Mouse (Mus musculus) lung, embryonic 16.5 days (tissue): Measurements from ENCODE around the gene Gp9. TPM values are rescaled to one million over a fixed set of nuclear protein-coding genes. Genes with fewer than 3 reads are reported as not detected.
A peak's percentile ranks its signal among the peaks of the same experiment; 100 is the strongest.

Experiments
- ATAC-seq: fragments of 200-750 bp; cut with Nextera tagmentation; 2 replicates; pipeline ENCODE4 v1.8.0; 2017; ENCODE audit warnings: low read depth, mild to moderate bottlenecking, moderate library complexity
- H3K27ac ChIP-seq: fragments of 300-500 bp; sonication (generic); 2 replicates; pipeline ENCODE4 v1.5.1; 2014; ENCODE audit warnings: mild to moderate bottlenecking, control low read depth, low read length
- H3K27me3 ChIP-seq: fragments of 300-500 bp; sonication (generic); 2 replicates; pipeline ENCODE4 v1.6.1; 2014; ENCODE audit warnings: low read depth, low read length, mixed read lengths; ENCODE audit not compliant: control insufficient read depth, insufficient read depth
- H3K36me3 ChIP-seq: fragments of 300-500 bp; sonication (generic); 2 replicates; pipeline ENCODE4 v1.6.1; 2014; ENCODE audit warnings: low read length; ENCODE audit not compliant: control insufficient read depth, insufficient read depth
- H3K4me1 ChIP-seq: fragments of 300-500 bp; sonication (generic); replicated peaks from 2 replicates; pipeline ENCODE4 v1.6.1; 2014; ENCODE audit warnings: low read length, mixed read lengths; ENCODE audit not compliant: control insufficient read depth, insufficient read depth
- H3K4me2 ChIP-seq: fragments of 300-500 bp; sonication (generic); 2 replicates; pipeline ENCODE4 v1.6.1; 2014; ENCODE audit warnings: low read depth, low read length, control low read depth
- H3K4me3 ChIP-seq: fragments of 300-500 bp; sonication (generic); 2 replicates; pipeline ENCODE4 v1.5.1; 2014; ENCODE audit warnings: mild to moderate bottlenecking, low read length, control low read depth
- H3K9ac ChIP-seq: fragments of 300-500 bp; sonication (generic); 2 replicates; pipeline ENCODE4 v1.6.1; 2014; ENCODE audit warnings: low read length, control low read depth
- H3K9me3 ChIP-seq: fragments of 300-500 bp; sonication (generic); 2 replicates; pipeline ENCODE4 v1.6.1; 2016; ENCODE audit warnings: low read length; ENCODE audit not compliant: control insufficient read depth
- WGBS: fragments of 180-500 bp; shearing (Covaris S2); extraction: QIAGEN DNeasy Blood & Tissue Kit; methylation state at CpG from one replicate; pipeline ENCODE4 v1.1.7; 2014; 5-methylcytosine and 5-hydroxymethylcytosine counted together
- polyA plus RNA-seq: library from polyadenylated mRNA; unstranded; fragments of >200 nt; fragmentation: Nextera tagmentation; extraction: Ambion mirVana; gene quantifications from 2 replicates; pipeline ENCODE4 v1.2.1, GENCODE M21; 2015

Gp9 gene
- polyA plus RNA-seq, 1 experiment from 2014 or later = 3.4 TPM

DNA sequence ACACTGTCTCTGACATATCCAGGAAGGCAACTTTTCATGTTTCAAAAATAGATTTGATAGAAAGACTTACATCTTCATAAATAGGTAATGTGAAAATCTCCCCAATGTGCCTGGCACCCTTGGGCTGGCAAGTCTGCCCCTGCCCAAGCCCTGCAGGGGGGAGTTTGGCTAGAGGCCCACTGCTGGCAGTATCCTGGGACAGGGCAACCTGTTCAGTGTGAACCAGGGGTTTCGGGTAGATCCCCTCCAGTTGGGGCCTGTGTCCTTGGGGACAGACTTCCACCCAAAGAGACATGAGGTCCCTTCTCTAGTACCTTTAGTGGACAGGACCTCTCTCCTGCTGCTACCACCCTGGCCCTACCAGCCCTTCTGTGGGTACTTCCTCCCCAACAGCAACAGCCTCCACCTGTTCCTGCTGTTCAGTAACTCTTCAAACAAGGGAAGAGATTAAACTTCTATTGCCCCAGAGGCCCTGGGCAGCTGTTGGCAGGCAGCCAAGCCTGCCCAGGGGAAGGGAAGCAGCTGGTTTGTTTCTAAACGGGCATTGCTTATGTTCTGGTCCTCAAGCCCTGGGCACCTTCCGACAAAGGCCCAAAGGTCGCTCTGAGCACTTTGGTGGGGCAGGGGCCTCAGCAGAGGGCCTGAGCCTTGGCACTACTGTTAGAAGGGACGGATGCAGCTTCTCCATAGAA is 11.2 kb downstream of the Gp9 start:
- Histone ChIP-seq H3K27ac (peak overlapping the region; percentile 72), H3K27me3 (no peaks in the 10 kb centered on the region)
- 26% methylated on average over 5 of the region's 5 CpGs for WGBS

DNA sequence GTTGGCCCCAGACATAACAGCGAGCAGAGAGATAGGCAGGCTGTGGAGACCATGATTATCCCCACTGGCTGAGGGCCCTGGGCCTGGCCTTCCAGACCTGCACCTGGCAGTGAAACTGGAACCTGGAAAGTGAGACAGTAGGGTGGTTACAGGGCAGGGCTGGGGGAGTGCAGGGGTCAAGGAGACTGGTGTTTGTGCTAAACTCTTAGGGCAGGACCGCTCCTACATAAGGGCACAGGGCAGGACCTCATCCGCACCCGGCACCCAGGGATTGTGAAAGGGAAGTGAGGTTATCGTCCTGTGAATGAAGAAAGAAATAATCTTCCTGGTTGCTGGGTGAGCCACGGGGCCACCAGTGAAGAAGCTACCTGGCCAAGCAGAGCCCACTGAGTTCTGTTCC is 11.9 kb downstream of the Gp9 start:
- H3K36me3 ChIP-seq = peaks cover 9% of the 10 kb centered on the region
- H3K4me2 ChIP-seq = no peak overlapping the region
- H3K4me3 ChIP-seq = no peak overlapping the region
- H3K27ac ChIP-seq = peak overlapping the region; percentile 72
- no peaks in the 10 kb centered on the region for H3K9me3 ChIP-seq
- no peaks in the 10 kb centered on the region for H3K27me3 ChIP-seq
- ATAC-seq = no peak
- peak overlapping the region; percentile 36; the same call in 1 of the 2 replicates for H3K9ac ChIP-seq
- 93% methylated on average over 6 of the region's 6 CpGs for WGBS
- H3K4me1 ChIP-seq = peaks cover 12% of the 10 kb centered on the region

More for the DNA sequence above, 11.2 kb downstream of the Gp9 start:
- ATAC-seq = peak; percentile 68
- no peak overlapping the region for H3K4me2 ChIP-seq
- H3K4me1 ChIP-seq = peaks cover 12% of the 10 kb centered on the region
- no peak overlapping the region for H3K4me3 ChIP-seq
- peak overlapping the region; percentile 36 for H3K9ac ChIP-seq
- no peaks in the 10 kb centered on the region for H3K9me3 ChIP-seq
- peaks cover 9% of the 10 kb centered on the region for H3K36me3 ChIP-seq

DNA sequence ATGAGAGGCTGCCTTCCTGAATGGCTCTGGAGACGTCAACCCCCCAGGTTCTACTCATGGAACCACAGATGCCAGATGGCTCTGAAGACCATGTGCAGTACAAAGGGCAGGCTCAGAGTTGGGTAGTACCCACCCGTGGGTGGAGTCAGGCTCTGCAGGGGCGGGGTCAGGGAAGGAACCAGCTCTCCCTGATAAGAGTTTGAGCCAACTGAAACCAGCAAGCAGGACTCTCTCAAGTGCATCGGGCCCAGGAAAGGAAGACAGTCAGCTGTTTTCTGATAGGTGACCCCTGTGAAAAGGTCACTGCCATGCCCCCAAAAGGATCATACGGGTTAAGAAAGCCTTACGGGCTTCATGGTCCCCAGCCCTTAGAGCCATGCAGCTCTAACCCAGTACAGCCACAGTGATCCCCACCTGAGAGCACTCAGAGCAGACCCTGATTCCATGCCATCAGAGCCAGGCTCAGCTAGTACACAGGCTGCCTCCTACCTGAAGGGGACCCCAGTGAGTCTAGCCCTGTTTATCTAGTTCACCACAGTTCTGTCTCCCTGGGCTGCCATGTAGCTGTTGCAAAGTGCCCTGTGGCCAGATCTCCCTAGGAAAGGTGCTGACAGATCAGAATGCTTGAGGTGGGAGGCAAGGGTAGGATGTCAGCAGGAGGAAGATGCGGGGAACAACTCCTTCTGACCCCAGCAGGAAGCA is 13.1 kb downstream of the Gp9 start:
- 65% methylated on average over 7 of the region's 7 CpGs for WGBS
- no peak for ATAC-seq

DNA sequence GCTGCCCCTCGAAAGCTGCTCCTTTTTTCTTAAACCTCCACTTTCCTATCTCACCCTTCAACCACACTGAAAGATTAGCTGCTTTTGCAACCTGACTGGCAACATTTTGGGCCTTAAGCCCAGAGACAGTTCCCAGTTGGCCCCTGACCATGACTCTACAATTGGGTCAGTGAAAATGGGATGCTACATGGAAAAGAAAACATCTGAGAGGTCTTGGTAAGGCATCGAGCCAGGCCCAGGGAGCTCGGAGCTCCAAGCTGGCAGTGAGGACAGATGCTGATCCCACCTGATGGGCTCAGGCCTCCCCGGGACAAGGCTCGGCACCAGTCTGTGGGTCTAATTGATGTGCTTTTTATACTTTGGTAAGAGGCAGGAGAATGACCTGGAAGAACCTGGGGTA is 14.0 kb downstream of the Gp9 start:
- Histone ChIP-seq H3K4me1 (peaks cover 12% of the 10 kb centered on the region), H3K36me3 (peaks cover 9% of the 10 kb centered on the region), H3K27ac (no peak overlapping the region), H3K4me2 (no peak overlapping the region), H3K27me3 (no peaks in the 10 kb centered on the region), H3K4me3 (no peak overlapping the region), H3K9me3 (no peaks in the 10 kb centered on the region), H3K9ac (no peak overlapping the region)
- WGBS = 86% methylated on average over 5 of the region's 5 CpGs
- no peak for ATAC-seq

More for the DNA sequence above, 13.1 kb downstream of the Gp9 start:
- Histone ChIP-seq H3K9ac (no peak overlapping the region), H3K4me3 (no peak overlapping the region), H3K4me2 (no peak overlapping the region), H3K36me3 (peaks cover 9% of the 10 kb centered on the region), H3K27ac (no peak overlapping the region), H3K4me1 (peaks cover 12% of the 10 kb centered on the region), H3K9me3 (no peaks in the 10 kb centered on the region), H3K27me3 (no peaks in the 10 kb centered on the region)

DNA sequence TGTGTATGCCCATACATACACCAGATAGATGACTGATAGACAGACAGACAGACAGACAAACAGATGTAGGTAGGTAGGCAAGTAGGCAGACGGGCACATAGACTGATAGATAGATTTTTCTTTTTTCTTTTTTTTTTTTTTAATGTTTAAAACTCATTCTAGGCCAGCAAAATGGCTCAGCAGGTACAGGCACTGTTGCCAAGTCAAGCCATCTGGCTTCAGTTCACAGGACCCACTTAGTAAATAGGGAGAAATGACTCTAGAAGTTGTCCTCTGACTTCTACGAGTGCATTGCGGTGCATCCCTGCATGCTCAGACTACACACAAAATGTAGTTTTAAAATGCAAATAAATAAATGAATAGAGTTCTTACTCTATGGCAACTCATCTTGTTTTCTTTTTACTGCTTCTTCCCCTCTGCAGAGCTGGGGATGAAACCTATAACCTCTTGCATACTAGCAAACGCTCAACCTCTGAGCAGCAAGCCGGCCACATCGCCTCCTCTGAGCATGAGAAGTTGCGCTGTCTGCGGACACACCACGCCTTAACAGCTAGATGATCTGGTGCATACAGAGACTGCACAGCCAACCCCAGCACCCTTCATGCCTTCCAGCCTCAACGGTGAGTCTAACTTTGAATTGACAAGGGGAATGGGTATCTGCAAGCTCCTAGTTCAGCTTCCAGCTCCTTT is 16.1 kb downstream of the Gp9 start:
- Histone ChIP-seq H3K4me3 (no peak overlapping the region), H3K4me2 (no peak overlapping the region), H3K36me3 (peaks cover 9% of the 10 kb centered on the region), H3K4me1 (peaks cover 7% of the 10 kb centered on the region), H3K27me3 (no peaks in the 10 kb centered on the region), H3K27ac (no peak overlapping the region), H3K9me3 (no peaks in the 10 kb centered on the region), H3K9ac (no peak overlapping the region)
- 90% methylated on average over 10 of the region's 10 CpGs for WGBS
- no peak for ATAC-seq

DNA sequence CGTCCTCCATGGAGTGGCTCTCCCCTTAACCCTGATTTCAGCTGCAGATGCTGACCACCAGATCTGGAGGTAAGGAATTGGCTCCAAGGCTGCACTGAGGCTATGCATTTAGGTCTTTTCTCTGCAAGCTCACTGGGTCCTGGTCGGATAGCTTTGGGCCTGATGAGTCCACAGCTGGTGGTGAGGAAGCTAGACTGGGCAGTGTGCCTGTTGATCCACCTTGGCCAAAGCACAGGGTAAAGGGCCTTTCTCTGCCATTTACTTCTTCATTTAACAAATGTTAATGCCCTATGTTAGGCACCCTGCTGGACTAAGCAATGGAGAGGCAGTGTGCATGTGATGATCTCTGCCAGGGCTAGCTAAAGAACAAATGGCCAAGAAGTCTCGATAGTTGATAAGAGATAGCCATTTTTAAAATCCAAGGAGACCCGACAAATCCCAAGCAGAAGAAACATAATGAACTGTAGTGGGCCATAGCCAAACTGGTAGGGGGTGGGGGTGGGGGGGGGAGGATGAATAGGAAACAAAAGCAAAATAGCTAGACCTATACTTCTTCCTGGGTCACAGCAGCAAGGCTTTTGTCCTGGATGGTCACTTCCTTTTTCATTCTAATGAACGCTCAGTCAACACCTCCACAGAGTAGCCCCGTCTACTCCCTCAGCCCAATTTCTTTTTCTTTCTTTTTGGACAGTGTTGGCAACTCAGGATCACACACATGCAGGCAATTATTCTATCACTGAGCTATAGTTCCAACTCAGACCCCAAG is 17.7 kb downstream of the Gp9 start:
- no peaks in the 10 kb centered on the region for H3K27me3 ChIP-seq
- no peak overlapping the region for H3K27ac ChIP-seq
- no peak overlapping the region for H3K4me3 ChIP-seq
- H3K36me3 ChIP-seq = peaks cover 9% of the 10 kb centered on the region
- no peak for ATAC-seq
- H3K4me1 ChIP-seq = no peaks in the 10 kb centered on the region
- H3K9ac ChIP-seq = no peak overlapping the region
- no peak overlapping the region for H3K4me2 ChIP-seq
- WGBS = 73% methylated on average over 6 of the region's 6 CpGs
- H3K9me3 ChIP-seq = no peaks in the 10 kb centered on the region

DNA sequence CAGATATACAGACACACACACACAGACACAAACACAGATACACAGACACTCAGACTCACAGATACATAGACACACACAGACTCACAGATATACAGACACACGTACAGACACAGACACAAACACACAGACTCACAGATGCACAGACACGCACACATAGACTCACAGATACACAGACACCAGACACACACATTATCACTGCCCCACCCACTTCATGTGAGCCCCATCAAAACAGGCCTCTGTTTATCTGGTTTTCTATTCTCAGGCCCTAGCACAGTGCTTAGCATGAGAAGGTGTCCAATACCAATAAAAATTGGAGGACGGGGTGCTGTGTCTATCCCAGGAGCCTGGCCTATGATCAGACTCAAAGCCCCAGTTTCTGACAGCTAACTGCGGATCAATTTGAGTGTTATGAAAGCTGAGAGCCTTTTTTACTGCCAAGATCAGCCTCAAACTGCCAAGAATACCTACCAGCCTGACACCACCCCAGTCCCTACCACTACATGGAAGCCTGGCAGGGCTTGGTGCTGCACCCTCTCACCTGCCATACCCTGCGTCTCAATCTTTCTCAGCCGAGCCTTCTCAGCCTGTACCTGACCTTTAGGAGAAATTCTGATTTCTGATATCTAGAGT is 18.5 kb downstream of the Gp9 start:
- 85% methylated on average over 6 of the region's 6 CpGs for WGBS

DNA sequence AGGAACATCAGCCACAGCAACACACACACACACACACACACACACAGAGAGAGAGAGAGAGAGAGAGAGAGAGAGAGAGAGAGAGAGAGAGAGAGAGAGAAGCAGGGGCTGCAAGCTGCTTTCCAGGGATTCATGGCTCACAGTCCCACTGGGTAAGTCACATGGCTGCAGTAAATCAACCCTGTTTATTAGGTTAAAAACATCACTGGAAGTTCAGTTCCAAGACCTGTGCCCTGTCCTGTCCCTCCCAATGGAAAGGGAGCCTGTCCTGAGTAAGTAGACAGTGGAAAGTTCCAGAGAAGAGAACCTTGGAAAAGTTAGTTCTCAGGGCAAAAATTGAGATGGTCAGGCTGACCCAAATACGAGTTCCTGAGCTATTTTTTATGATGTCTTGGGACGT is 19.4 kb downstream of the Gp9 start:
- Histone ChIP-seq H3K9me3 (no peaks in the 10 kb centered on the region), H3K27me3 (no peaks in the 10 kb centered on the region), H3K4me2 (no peak overlapping the region), H3K36me3 (peaks cover 5% of the 10 kb centered on the region), H3K27ac (no peak overlapping the region), H3K4me3 (no peak overlapping the region), H3K4me1 (no peaks in the 10 kb centered on the region), H3K9ac (no peak overlapping the region)
- 27% methylated on average over 2 of the region's 2 CpGs for WGBS
- ATAC-seq = no peak

More for the DNA sequence above, 18.5 kb downstream of the Gp9 start:
- Histone ChIP-seq H3K4me1 (no peaks in the 10 kb centered on the region), H3K4me2 (no peak overlapping the region), H3K4me3 (no peak overlapping the region), H3K9ac (no peak overlapping the region), H3K27me3 (no peaks in the 10 kb centered on the region), H3K36me3 (peaks cover 9% of the 10 kb centered on the region), H3K27ac (no peak overlapping the region), H3K9me3 (no peaks in the 10 kb centered on the region)
- no peak for ATAC-seq
